Mouse (Mus musculus) thymus, postnatal 36 days (tissue): ENCODE measurements around the gene Atxn2.

ENCODE experiments used
- DNase-seq, 2 experiments: peaks; one replicate each; pipeline ENCODE4 v3.0.0; 2022; ENCODE audit warnings: mixed read lengths in 2 of 2

The Atxn2 gene

GRCm38 (mm10) chr5:121818401-121818800 lies 107.3 kb downstream of the Atxn2 start:
- DNase-seq, result no peak

GRCm38 (mm10) chr5:121818862-121819261 lies 107.7 kb downstream of the Atxn2 start:
- no peak for DNase-seq

GRCm38 (mm10) chr5:121819559-121819958 lies 108.4 kb downstream of the Atxn2 start:
- no peak for DNase-seq

- DNase-seq, result no peak
Measured at GRCm38 (mm10) chr5:121820161-121820560, 109.0 kb downstream of the Atxn2 start.

GRCm38 (mm10) chr5:121820657-121821056 lies 109.5 kb downstream of the Atxn2 start:
- no peak for DNase-seq

GRCm38 (mm10) chr5:121821116-121821515 lies 110.0 kb downstream of the Atxn2 start:
- DNase-seq, result no peak

- DNase-seq, result no peak
Measured at GRCm38 (mm10) chr5:121821552-121821951, 110.4 kb downstream of the Atxn2 start.

- no peak for DNase-seq
Measured at GRCm38 (mm10) chr5:121822786-121823505, 111.8 kb downstream of the Atxn2 start.

GRCm38 (mm10) chr5:121823668-121824067 lies 112.5 kb downstream of the Atxn2 start:
- DNase-seq, result no peak

- DNase-seq, result no peak
Measured at GRCm38 (mm10) chr5:121824121-121824520, 113.0 kb downstream of the Atxn2 start.

GRCm38 (mm10) chr5:121825606-121826005 lies 114.5 kb downstream of the Atxn2 start:
- DNase-seq, result no peak

- no peak for DNase-seq
Measured at GRCm38 (mm10) chr5:121827876-121828275, 116.7 kb downstream of the Atxn2 start.

- no peak for DNase-seq
Measured at GRCm38 (mm10) chr5:121828491-121829432, 117.6 kb downstream of the Atxn2 start.

GRCm38 (mm10) chr5:121831002-121831601 lies 120.0 kb downstream of the Atxn2 start:
- DNase-seq, result no peak

GRCm38 (mm10) chr5:121832376-121833155 lies 121.4 kb downstream of the Atxn2 start:
- DNase-seq, result no peak

- DNase-seq, result no peak
Measured at GRCm38 (mm10) chr5:121833159-121833558, 122.0 kb downstream of the Atxn2 start.

GRCm38 (mm10) chr5:121833572-121834240 lies 122.6 kb downstream of the Atxn2 start:
- DNase-seq, result peak; percentile 60 to 78

GRCm38 (mm10) chr5:121834241-121834606 lies 123.1 kb downstream of the Atxn2 start:
- DNase-seq, result no peak

GRCm38 (mm10) chr5:121834991-121835747 lies 124.0 kb downstream of the Atxn2 start:
- no peak for DNase-seq

GRCm38 (mm10) chr5:121835949-121836691 lies 125.0 kb downstream of the Atxn2 start:
- DNase-seq, result peak in 1 of 2 experiments; percentile 24
